Mouse (Mus musculus) Muller cell, postnatal 12 days (primary cell): ENCODE measurements around the gene Arhgap15.

Source experiments
- DNase-seq: peaks from one replicate; pipeline ENCODE4 v3.0.0-alpha.2; 2015; ENCODE audit errors: inconsistent ontology term

The Arhgap15 gene

DNA sequence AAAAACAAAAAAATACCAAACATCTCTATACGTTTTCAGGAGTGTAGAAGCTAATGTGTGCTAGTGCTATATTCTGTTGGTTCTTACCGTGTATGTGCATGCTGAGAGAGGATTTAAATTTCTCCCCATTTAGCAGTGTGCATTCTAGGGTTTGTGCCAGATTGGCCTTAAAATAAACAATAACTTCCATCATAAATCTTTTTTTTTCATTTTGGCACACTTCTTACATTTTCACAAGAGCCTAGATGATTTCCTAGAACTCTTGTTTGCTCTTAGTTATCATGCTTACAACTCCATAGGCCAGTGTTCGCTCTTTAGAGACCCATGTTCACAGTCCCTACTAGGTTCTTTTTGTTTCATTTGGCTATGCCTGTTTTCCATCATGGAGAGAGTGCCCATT is 362.7 kb downstream of the Arhgap15 start:
- DNase-seq, result no peak

DNA sequence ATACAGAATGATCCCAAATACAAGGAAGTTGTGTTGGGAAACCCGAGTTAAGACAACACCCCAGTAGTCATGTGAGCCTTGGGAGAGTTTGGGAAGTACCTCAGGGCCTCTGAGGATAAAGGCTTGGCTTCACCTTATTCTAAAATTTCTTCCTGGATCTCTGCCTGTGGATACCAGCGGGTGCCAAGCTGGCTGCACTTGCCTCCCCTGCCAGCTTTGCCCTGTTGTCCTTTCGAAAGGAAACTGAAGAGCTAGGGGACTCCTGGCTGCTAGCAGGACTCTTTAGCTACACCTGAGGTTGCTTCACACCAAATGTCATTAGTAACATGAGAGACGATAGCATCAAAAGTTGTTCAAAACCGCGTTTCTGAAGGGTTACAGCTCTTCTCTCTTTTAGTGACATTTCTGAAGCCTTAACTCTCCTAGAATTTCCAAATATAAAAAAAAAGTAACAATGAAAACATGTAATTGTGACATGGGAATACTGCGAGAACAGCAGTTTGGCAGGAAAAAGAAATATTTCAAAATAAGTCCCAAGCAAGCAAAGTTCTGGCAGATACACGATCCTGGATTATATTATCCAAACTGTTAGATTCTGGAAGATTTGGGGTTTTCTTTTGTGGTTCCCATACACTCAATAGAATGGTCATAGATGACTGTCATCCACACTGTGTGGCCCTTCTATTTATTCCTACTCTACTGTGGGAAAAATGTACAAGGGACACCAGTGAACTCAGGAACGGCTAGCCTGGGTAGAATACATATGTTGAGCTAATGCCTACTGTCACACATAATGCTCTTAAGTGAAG is 364.6 kb downstream of the Arhgap15 start:
- no peak for DNase-seq

DNA sequence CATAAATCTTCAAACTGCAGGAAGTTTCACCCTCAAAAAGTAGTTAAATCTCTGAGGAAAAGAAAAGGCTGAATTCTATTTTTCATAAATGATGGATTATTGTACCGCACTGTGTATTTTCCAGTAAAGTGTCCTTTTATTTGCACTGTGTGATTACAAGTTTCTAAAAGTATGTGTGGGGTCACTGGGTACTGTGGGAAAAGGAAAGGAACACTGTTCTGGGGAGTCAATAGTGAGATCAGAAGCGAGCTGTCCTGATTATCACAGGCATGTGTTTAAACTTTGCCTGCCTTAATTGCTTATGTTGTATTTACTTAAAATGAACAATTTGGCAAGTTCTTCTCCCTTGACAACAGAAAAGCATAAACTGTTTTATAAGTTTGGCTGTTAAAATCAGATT is 365.7 kb downstream of the Arhgap15 start:
- no peak for DNase-seq

DNA sequence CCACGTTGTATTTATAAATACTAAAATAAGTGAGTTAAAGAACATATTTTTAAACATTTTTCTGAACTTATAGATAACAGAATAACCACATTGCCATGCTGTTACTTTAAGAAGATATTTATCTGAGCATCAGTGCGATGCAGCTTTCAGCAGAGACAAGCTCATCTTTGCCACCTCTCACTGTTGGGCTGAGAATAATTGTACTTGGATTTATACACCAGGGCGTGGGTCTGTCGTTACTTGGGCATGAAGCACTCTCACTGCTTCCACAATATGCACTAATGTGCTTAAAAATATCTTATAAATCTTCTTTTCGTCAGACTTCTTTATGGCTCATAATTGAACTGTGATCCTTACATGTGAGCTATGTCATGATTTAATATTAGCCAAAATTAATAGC is 372.5 kb downstream of the Arhgap15 start:
- DNase-seq, result no peak

DNA sequence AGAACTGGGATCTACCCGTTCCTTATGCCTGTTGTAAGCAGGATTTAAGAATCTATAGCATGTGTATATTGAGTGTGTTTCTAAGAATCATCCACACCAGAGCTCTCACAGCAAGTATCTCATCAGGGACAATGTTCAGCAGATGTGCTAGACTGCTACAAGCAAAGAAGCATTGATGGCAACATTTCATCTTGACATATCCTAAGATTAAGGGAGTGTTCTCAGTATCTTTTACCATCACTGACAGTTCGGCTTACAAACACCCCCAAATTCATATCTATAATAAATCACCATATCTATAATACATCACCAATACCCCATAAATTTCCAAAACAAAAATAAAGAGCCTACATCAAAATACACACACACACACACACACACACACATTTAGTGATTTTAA is 374.6 kb downstream of the Arhgap15 start:
- DNase-seq, result no peak

DNA sequence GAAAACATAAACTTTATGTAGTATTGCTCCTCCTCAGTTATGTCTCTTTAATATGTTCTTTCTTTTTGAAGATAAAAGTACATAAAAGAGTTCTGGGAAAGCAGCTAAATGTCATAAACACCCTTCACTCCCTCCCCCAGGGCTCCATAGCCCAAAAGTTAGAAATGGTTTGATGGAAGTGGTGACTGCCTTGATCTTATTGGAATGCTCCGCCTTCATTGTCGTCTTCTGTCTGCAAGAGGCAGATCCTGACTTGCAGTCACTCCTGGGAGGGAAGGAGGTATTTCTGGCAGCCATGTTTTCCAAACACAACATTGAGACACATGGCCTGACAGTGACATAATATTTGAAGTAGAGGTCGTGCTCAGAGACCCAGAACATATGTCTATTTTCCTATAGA is 375.5 kb downstream of the Arhgap15 start:
- DNase-seq, result no peak

DNA sequence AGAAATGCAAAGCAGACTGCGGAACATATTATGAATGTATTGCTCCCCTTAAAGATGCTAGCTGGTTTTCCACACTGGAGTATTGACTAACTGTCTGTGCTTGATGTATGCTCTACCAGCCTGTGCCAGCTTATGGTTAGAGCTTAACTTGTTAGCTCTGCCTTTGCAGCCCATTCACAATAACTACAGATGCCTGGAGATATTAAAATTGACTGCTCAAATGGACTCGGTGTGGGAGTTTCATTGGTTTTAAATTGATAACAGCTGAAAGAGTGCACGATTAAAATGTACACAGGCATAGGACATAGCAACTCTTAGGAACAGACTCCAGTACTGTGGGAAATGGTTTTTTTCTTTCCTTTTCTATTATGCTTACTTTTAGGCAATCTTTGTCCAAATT is 376.1 kb downstream of the Arhgap15 start:
- no peak for DNase-seq

DNA sequence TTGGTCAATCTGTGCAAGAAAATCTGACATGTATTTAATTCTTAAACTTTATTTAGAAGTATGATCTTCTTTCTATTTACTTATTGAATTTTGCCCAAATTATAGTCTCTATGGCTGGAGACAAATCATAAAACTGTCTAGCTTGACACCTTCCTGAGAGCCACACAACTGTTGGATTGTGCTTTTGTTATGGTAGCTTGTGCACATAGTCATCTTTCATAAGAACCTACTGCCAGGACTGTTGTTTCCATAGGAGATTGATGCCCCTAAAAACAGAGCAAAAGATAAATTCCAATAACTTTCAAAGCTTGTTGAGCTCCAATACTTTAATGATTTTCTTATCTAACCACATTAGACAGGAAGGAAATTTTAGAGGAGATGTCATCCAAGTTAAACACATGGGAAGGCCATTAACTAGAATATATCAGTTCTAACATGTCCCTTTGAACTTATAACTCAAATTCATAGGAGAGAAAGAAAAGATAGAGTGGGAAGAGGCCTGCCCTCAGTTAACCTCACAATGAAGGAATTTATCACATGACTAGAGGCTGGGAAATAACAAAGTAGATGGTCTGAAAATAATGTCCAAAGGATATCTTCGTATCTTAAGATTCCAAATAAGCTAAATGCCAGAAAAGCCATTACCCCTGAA is 377.5 kb downstream of the Arhgap15 start:
- no peak for DNase-seq

DNA sequence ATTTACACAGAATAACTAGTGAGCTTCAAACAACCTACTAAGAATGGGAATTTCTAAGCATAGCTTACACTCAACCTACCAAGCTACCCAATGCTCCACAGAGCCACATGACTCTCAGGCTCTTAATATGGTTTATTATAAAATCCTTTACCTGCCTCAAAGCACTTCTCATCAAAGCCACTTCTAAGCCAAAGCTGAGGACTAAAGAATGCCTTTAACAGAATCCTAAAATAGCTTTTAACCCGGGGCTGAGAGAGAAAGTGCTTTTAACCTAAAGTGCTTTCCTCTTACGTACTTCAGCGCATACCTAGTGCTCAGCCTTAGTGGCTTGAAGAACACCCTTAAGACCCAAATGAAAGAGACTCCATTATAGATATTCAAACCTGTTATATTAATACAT is 380.9 kb downstream of the Arhgap15 start:
- no peak for DNase-seq

DNA sequence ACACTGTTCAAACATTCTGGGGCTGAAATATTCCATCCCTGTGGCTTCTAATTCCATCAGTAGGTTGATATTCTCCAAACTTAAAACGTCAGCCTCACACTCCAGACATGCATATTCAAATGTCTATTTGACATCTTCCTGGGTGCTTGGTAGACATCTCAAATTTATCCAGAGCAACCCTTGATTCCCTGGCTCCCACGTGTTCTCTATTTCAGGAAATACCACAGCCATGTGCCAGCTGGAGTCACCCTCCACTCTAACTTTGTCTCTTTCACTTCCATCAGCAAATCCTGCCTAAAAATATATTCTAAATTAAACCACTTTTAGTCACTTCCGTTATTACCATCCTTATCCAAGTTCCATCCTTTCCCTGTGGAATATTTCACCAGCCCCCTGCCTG is 382.6 kb downstream of the Arhgap15 start:
- no peak for DNase-seq

DNA sequence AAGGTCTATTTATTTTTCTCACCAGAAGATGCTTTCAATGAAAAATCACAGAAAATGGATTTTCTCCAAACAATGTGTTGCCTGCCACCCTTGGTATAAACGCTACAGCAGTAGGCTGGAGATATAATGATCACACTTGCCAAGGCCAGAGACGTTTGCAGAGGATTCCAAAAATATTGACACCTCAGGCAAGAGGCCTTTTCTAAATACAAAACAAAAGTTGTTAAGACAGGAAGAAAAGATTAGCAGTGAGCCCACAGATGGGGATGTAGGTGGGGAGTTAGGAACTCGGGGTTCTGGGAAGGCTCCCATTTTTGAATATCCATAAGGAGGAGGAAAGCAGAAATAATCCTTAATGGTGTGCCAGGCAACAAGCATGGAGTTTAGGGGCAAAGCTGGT is 386.2 kb downstream of the Arhgap15 start:
- DNase-seq, result no peak

DNA sequence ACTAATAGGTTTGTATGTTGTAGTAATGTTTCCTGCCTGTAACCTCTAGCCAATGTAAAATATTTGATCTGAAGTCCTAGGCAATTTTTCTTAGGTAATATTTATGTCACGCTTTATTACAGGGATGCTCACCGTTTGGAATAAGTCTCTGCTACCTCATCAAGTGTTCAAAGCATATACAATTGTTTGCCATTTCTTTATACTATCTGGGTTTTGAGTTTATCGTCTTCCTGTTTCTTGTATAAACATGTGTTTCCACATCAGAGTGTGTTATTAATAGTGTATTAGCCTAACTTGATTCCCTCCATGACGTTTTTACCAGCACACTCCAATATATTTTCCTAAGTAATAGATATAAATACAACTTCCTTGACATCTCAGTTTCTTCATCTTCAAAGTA is 391.8 kb downstream of the Arhgap15 start:
- DNase-seq, result no peak

DNA sequence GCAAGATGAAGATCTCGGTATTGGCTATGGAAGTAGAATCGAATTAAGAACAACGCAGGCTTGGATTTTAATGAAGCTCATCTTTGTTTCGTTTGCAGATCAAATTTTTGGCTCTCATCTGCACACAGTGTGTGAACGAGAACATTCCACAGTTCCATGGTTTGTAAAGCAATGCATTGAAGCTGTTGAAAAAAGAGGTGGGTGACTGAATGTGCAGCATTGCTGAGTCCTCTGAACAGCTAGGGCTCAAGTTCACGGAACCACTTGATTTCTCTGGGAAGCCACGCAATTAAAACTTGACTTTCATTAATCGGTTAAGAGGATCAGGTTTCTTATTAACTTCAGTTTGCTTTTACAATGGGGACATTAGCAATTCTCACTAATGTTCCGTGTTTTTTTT is 393.5 kb downstream of the Arhgap15 start:
- DNase-seq, result peak; percentile 42

DNA sequence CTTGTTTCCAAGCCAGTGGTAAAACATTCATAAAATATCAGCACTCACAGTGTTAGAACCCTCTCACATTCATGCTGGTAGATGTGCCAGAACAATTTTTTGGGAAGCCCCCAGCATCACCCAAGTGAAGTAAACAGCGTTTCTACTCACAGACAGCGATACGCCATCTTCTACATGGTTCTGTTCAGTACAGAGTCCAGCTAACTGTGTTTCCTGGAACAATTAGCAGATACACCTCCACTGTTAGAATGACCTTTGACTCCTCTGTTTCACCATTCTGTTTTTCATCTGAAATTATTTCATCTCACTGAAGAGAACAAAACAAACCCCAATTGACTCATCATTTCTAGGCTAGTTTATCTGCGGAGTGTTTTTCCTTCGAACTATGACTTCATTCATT is 394.0 kb downstream of the Arhgap15 start:
- DNase-seq, result no peak

DNA sequence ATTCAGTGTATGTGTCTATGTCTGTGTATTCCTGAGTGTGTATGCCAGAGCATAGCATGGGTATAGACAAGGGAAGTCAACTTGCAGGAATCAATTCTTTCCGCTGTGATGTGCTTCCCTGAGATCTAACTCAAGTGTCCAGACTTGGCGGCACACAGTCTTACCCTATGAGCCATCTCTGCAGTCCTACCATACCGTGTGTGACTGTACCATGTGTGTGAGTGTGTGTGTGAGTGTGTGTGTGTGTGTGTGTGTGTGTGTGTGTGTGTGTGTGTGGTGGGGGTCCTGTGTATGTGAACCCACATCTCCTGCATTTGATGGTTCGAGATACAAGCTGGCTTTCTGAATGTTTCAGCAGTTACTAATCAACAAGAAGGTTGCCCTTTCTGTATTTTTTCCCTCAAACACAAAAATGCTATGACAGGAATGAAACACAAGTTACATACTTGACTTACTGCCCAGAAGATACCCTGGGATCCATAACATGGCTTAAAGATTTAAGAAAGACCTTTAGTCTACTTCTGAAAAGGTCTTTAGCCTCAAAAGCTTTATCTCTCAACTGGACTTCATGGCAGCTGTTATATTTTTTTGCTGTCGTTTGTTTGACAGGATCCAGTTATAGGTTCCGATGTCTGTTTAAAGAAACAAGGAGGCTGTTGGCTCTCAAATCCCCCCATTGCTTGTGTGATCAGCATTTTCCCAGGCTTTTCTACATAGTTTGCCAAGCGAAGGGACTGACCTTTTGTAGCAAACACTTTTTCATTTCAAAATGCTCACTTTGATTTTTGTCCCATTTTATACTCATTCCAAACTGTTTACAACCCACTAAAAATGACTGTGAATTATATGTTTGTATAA is 397.7 kb downstream of the Arhgap15 start:
- DNase-seq, result peak; percentile 21

DNA sequence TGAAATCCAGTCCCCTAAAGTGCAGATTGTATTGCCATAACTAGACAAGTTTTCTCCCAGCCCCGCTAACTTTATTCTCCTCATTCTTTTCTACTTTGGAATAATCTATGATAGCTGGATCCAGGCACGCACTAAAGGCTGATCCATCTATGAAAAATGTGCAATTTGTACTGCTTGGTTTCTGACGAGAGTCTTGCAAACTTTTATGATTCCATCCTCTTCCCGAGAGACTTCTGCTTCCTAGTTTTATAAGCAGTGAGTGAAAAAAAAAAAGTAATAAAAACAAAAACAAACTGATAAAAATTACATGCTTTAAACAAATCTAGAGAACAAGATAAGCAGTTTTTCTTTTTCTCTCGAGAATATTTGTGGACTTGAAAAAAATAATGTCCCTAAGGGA is 398.9 kb downstream of the Arhgap15 start:
- no peak for DNase-seq

DNA sequence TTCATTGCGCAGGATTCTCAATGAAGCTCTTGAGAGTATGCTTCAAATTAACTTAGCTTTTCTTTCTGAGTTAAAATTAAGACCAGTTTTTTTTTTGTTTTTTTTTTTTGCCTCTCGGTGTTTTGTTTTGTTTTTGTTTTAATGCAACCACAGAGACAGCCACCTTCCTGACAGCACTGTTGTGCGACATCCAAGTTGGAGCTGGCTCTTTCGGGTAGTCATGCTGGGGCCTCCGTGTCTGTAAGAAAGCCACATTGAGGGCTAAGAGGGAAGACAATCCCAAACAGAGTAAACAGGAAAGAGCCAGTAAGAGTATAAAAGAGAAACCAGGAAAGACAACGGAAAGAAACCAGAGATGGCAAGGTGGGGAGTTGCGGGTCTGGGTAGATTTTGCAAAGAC is 399.3 kb downstream of the Arhgap15 start:
- peak; percentile 12 for DNase-seq

DNA sequence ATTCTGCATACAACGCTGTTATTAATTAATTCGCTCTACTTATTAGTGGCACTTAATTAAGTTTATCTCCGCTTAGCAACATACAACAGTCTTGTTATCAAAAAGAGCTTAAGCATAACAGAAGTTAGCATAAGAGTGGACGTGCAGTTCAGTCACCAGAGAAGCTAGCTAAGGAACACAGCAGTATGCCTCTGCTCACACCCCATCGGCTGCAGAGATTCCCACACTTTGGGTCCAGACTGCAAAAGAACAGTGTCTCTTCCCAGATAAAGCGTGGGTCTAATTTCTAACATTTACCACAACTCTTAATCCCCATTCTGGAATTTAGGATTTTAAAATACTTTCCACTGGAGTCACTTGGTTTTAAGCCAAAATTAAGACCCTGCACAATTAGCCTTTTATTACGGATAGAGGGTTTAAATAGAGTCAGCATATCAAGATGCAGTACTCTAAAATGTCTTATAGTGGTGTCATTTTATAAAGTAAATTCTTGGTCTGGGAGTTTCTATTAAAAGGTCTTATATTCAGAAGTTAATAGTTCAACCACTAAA is 400.0 kb downstream of the Arhgap15 start:
- peak; percentile 66 for DNase-seq

DNA sequence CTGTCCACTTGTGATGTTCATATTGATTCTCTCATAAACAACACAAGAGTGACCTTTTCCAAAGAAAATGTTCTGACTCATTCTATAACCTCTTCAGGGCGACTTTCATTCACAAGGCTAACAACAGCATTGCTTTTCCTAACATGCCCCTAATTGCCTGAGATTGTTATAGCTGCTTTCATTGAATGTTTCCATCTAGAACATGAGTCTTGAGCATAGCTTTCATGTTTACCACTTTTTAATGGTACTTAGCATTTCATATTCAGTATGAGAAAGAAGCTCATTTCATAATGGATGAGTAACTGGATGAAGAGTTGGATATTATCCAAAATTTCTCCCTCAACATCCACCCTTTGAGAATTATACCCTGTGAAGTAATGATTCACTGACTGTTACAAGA is 403.7 kb downstream of the Arhgap15 start:
- DNase-seq, result peak; percentile 80

DNA sequence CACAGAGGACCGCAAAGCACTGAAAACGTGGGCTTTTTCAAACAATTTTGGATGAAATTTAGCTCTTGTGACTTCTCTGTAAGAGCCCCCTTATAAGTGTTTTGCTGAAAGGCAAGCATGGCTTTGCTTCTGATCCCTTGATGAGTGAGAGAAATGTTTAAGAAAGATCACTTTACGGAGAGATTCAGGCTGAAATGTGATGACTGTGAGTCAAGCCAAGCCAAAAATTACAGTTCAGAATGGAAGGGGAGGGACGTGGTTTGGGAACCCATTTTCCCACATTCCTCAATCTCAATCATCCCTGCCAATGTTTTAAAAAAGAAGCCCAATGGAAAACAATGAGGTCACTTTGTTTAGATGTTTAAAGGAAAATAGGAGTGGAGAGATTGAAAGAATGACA is 411.7 kb downstream of the Arhgap15 start:
- peak; percentile 75 for DNase-seq

DNA sequence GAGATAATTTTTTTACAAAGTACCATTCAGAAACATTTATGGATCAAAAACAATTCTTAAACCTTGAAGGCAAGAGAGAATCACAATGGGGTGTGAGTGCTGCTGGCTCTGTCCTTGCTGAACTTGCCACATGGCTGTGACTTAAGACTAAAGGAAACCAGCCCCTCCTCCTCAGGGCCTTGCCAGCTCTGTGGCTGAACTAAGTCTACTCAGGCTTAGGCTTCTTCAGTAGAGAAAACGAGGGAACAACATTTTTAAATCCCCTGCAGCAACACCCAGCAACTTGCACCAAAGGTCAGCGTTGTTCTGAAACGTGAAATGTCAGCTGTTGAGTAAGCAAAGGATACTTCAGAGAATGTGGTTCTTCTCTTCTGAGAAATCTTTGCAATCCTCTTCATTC is 417.2 kb downstream of the Arhgap15 start:
- no peak for DNase-seq

DNA sequence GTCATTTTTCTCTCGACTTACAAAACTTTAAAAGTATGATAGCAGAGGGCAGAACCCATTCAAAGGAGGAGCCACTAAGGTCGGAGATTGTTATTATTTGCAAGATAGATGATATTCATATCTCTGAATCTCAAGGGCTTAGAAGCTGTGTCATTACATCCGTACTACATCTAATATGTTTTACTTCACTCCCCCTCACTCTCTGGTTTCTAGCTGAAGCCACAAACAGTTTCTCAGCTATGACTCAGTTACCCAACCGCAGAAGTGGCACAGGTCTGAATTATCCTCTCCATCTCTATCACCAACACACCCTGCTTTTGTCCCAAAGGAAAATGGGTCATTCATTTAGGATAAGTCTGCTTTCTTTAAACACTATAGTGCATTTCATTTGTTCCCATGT is 418.1 kb downstream of the Arhgap15 start:
- no peak for DNase-seq
